Mouse (Mus musculus) stomach, embryonic 14.5 days (tissue): Measurements from ENCODE around the gene Etv6. TPM values are rescaled to one million over a fixed set of nuclear protein-coding genes. Genes with fewer than 3 reads are reported as not detected.

Experiments
- ATAC-seq: fragments of 200-750 bp; cut with Nextera tagmentation; 2 replicates; pipeline ENCODE4 v1.8.0; 2017; ENCODE audit warnings: low read depth, moderate TSS enrichment; ENCODE audit not compliant: insufficient number of reproducible peaks, insufficient read depth, low FRiP score
- H3K27ac ChIP-seq: fragments of 300-500 bp; sonication (generic); 2 replicates; pipeline ENCODE4 v1.5.1; 2014; ENCODE audit warnings: mild to moderate bottlenecking, low read length, moderate library complexity, mixed read lengths
- H3K27me3 ChIP-seq: fragments of 300-500 bp; sonication (generic); 2 replicates; pipeline ENCODE4 v1.6.1; 2014; ENCODE audit warnings: low read length, control low read depth, mixed read lengths; ENCODE audit not compliant: control insufficient read depth, insufficient read depth
- H3K36me3 ChIP-seq: fragments of 300-500 bp; sonication (generic); 2 replicates; pipeline ENCODE4 v1.6.1; 2014; ENCODE audit warnings: mild to moderate bottlenecking, control low read depth, low read length, moderate library complexity, mixed read lengths; ENCODE audit not compliant: control insufficient read depth, insufficient read depth
- H3K4me1 ChIP-seq: fragments of 300-500 bp; sonication (generic); 2 replicates; pipeline ENCODE4 v1.6.1; 2014; ENCODE audit warnings: low read length, control low read depth, mixed read lengths; ENCODE audit not compliant: control insufficient read depth, insufficient read depth
- H3K4me2 ChIP-seq: fragments of 300-500 bp; sonication (generic); replicated peaks from 2 replicates; pipeline ENCODE4 v1.6.1; 2014; ENCODE audit warnings: low read depth, low read length, control low read depth
- H3K4me3 ChIP-seq: fragments of 300-500 bp; sonication (generic); 2 replicates; pipeline ENCODE4 v1.5.1; 2014; ENCODE audit warnings: low read depth, low read length, control low read depth
- H3K9ac ChIP-seq: fragments of 300-500 bp; sonication (generic); replicated peaks from 2 replicates; pipeline ENCODE4 v1.6.1; 2014; ENCODE audit warnings: low read depth, mild to moderate bottlenecking, control low read depth, low read length, moderate library complexity, mixed read lengths
- H3K9me3 ChIP-seq: fragments of 300-500 bp; sonication (generic); 2 replicates; pipeline ENCODE4 v1.6.1; 2016; ENCODE audit warnings: low read depth, low read length, control low read depth; ENCODE audit not compliant: control insufficient read depth
- whole genome bisulfite sequencing: fragments of 180-500 bp; shearing (Covaris S2); extraction: QIAGEN DNeasy Blood & Tissue Kit; methylation state at CpG from one replicate; pipeline ENCODE4 v1.1.7; 2014; 5-methylcytosine and 5-hydroxymethylcytosine counted together
- polyA plus RNA-seq: library from polyadenylated mRNA; unstranded; fragments of >200 nt; fragmentation: Nextera tagmentation; extraction: Ambion mirVana; gene quantifications from 2 replicates; pipeline ENCODE4 v1.2.1, GENCODE M21; 2014

Gene Etv6
- polyA plus RNA-seq, 1 experiment from 2014 or later, result 16.0 TPM

- no peaks in the 10 kb centered on the region for H3K36me3 ChIP-seq
- no peak overlapping the region for H3K4me2 ChIP-seq
- no peak overlapping the region for H3K9ac ChIP-seq
- no peak overlapping the region for H3K27ac ChIP-seq
- ATAC-seq, result no peak
- 94% methylated on average over 1 of the region's 1 CpGs for WGBS
- no peaks in the 10 kb centered on the region for H3K27me3 ChIP-seq
- H3K9me3 ChIP-seq, result no peaks in the 10 kb centered on the region
- peaks cover 16% of the 10 kb centered on the region; the same call in 1 of the 2 replicates for H3K4me1 ChIP-seq
- H3K4me3 ChIP-seq, result no peak overlapping the region
These were observed 164.4 kb downstream of the Etv6 start for GRCm38 (mm10) chr6:134199895-134200294.

GRCm38 (mm10) chr6:134200577-134200976, 165.1 kb downstream of the Etv6 start:
- no peak overlapping the region for H3K27ac ChIP-seq
- H3K4me1 ChIP-seq, result peaks cover 16% of the 10 kb centered on the region; the same call in 1 of the 2 replicates
- no peak overlapping the region for H3K4me2 ChIP-seq
- no peaks in the 10 kb centered on the region for H3K27me3 ChIP-seq
- no peaks in the 10 kb centered on the region for H3K36me3 ChIP-seq
- 84% methylated on average over 10 of the region's 10 CpGs for WGBS
- no peaks in the 10 kb centered on the region for H3K9me3 ChIP-seq
- H3K4me3 ChIP-seq, result no peak overlapping the region
- no peak for ATAC-seq
- H3K9ac ChIP-seq, result no peak overlapping the region

GRCm38 (mm10) chr6:134202176-134202575, 166.7 kb downstream of the Etv6 start:
- ATAC-seq, result no peak
- Histone ChIP-seq H3K4me1 (peaks cover 23% of the 10 kb centered on the region; the same call in 1 of the 2 replicates), H3K9me3 (no peaks in the 10 kb centered on the region), H3K27me3 (no peaks in the 10 kb centered on the region), H3K27ac (no peak overlapping the region), H3K4me3 (no peak overlapping the region), H3K36me3 (no peaks in the 10 kb centered on the region), H3K4me2 (no peak overlapping the region), H3K9ac (no peak overlapping the region)
- 85% methylated on average over 5 of the region's 5 CpGs for WGBS

GRCm38 (mm10) chr6:134205163-134205562, 169.7 kb downstream of the Etv6 start:
- 92% methylated on average over 10 of the region's 11 CpGs for WGBS

GRCm38 (mm10) chr6:134205726-134206125, 170.2 kb downstream of the Etv6 start:
- no peak overlapping the region for H3K4me3 ChIP-seq
- no peaks in the 10 kb centered on the region for H3K9me3 ChIP-seq
- H3K27me3 ChIP-seq, result no peaks in the 10 kb centered on the region
- H3K4me1 ChIP-seq, result peaks cover 22% of the 10 kb centered on the region
- 69% methylated on average over 5 of the region's 5 CpGs for WGBS
- no peak overlapping the region for H3K9ac ChIP-seq
- no peak overlapping the region for H3K27ac ChIP-seq
- H3K4me2 ChIP-seq, result no peak overlapping the region
- H3K36me3 ChIP-seq, result no peaks in the 10 kb centered on the region
- ATAC-seq, result no peak

More at GRCm38 (mm10) chr6:134205163-134205562, 169.7 kb downstream of the Etv6 start:
- Histone ChIP-seq H3K27ac (no peak overlapping the region), H3K9ac (no peak overlapping the region), H3K4me2 (no peak overlapping the region), H3K4me3 (no peak overlapping the region), H3K36me3 (no peaks in the 10 kb centered on the region), H3K9me3 (no peaks in the 10 kb centered on the region), H3K4me1 (peaks cover 25% of the 10 kb centered on the region), H3K27me3 (no peaks in the 10 kb centered on the region)
- no peak for ATAC-seq

- 85% methylated on average over 5 of the region's 5 CpGs for WGBS
- Histone ChIP-seq H3K36me3 (no peaks in the 10 kb centered on the region), H3K4me2 (no peak overlapping the region), H3K27me3 (no peaks in the 10 kb centered on the region), H3K4me3 (no peak overlapping the region), H3K27ac (no peak overlapping the region), H3K4me1 (peaks cover 22% of the 10 kb centered on the region), H3K9ac (no peak overlapping the region), H3K9me3 (no peaks in the 10 kb centered on the region)
- no peak for ATAC-seq
These were observed 170.8 kb downstream of the Etv6 start for GRCm38 (mm10) chr6:134206251-134206650.

GRCm38 (mm10) chr6:134207391-134208179, 172.1 kb downstream of the Etv6 start:
- peaks cover 22% of the 10 kb centered on the region for H3K4me1 ChIP-seq
- no peaks in the 10 kb centered on the region for H3K36me3 ChIP-seq
- peak; percentile 67 for ATAC-seq
- peak overlapping the region; percentile 27; the same call in 1 of the 2 replicates for H3K27ac ChIP-seq
- peak overlapping the region; percentile 22; the same call in 1 of the 2 replicates for H3K4me2 ChIP-seq
- no peaks in the 10 kb centered on the region for H3K27me3 ChIP-seq
- no peak overlapping the region for H3K4me3 ChIP-seq
- H3K9me3 ChIP-seq, result no peaks in the 10 kb centered on the region
- no peak overlapping the region for H3K9ac ChIP-seq
- 68% methylated on average over 19 of the region's 19 CpGs for WGBS

- no peaks in the 10 kb centered on the region for H3K27me3 ChIP-seq
- H3K27ac ChIP-seq, result 0 out of 2 replicates have a peak overlapping the region, but pooled peaks have one; percentile 27
- H3K9me3 ChIP-seq, result no peaks in the 10 kb centered on the region
- no peak overlapping the region for H3K4me3 ChIP-seq
- WGBS, result 54% methylated on average over 14 of the region's 14 CpGs
- peak overlapping the region; percentile 22; the same call in 1 of the 2 replicates for H3K4me2 ChIP-seq
- peaks cover 22% of the 10 kb centered on the region for H3K4me1 ChIP-seq
- no peak overlapping the region for H3K9ac ChIP-seq
- no peaks in the 10 kb centered on the region for H3K36me3 ChIP-seq
- no peak for ATAC-seq
These were observed 172.9 kb downstream of the Etv6 start for GRCm38 (mm10) chr6:134208180-134208952.
